Mouse (Mus musculus): Measurements from ENCODE around the gene Gbp6.
"Not testable (repeated sequence)": the region's sequence is repeated elsewhere in the genome, so short reads cannot be mapped to it uniquely, and the experiment has no call there.

Gbp6 gene

GRCm38 (mm10) chr5:105293226-105294165 lies at the start of gene Gbp6, which contains the start of gene Gm43302:
Gbp6 (minus strand) TSS chr5:105293698.
Gm43302 (minus strand) TSS chr5:105293695.
- not testable (repeated sequence) for DNase-seq (ENCODE audit: low spot score in 2 of 2)

GRCm38 (mm10) chr5:105341281-105341680 lies 47.8 kb upstream of the Gbp6 start:
- no peak for DNase-seq (ENCODE audit: low spot score in 2 of 2)

DNA sequence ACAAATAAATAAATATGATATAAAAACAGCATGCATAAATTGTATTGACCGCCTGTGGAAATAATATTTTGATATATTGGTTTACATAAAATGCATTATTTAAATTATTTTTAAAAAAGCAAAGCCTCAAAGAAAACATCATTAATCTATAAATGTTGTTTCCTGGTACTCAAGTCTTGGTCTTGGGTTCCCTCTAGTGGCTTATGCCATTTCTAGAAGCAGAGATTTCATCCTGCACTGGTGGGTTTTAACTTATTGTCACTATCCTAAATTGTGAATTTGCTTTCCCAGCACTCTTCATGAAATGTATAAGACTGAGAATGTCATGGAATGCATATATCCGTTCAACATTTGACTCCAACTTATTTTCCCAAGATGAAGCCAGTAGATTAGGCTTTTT lies 29.0 kb upstream of the Gbp6 start:
- DNase-seq (ENCODE audit: low spot score in 2 of 2), result peak in 1 of 2 experiments; percentile 10

GRCm38 (mm10) chr5:105310941-105311340 lies 17.4 kb upstream of the Gbp6 start:
- DNase-seq (ENCODE audit: low spot score in 2 of 2), result no peak

DNA sequence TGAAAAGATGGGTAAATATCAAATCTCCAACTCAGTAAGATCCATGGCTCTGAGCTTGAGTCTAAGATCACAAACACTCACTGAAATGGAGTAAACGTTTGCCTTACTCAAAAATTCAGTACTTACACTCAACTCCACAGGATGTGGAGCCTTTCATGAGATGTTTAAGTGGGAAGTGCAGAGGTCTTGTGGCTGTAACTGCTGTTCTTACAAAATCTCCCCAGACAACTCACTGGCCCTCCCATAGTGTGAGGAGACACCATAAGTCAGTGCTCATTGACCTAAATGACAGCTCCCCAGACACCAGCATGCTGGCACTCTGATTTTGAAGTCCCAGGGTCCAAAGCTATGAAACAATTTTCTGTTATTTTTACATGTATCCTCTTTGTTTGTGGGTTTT lies 15.7 kb upstream of the Gbp6 start:
- DNase-seq (ENCODE audit: low spot score in 2 of 2), result not testable (repeated sequence)

- DNase-seq (ENCODE audit: low spot score in 2 of 2), result not testable (repeated sequence)
Observed at GRCm38 (mm10) chr5:105306946-105307345, 13.4 kb upstream of the Gbp6 start.

DNA sequence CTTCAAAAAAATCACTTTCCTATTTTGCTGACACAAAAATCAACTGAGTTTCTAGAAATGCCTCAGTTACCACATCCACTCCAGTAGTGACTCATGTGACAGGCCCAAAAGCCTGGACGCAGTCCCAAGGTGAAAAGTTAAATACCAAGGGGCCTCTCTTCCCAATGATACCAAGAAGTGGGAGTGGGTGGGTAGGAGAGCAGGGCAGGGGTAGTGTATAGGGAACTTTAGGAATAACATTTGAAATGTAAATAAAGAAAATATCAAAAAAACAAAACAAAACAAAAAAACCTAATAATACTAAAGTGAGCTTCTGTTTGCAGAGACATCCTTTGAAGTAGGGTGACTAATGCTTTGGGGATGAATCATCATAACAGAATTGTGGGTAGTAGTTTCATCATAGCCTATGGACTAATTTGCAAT lies 12.7 kb upstream of the Gbp6 start:
- DNase-seq (ENCODE audit: low spot score in 2 of 2), result no peak

- not testable (repeated sequence) for DNase-seq (ENCODE audit: low spot score in 2 of 2)
Observed at GRCm38 (mm10) chr5:105305671-105306070, 12.2 kb upstream of the Gbp6 start.

DNA sequence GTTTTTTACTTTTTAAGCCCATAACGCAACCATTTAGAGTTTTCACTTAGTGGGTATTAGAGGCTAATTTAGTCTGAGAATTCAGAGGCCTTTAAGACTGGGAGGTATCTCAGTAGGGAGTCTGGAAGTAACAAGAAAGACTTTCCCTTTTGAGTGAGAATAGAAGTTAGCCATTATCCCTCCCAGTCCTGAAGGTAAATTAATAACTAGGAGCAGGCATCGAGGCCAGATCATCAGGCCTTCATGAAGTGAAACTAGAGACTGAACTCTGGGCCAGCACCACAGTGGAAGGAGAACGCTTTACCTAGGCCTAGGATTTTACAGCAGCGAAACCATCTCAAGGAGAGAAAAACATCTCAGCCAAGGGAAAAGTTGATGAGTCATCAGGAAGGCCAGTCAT lies 8.5 kb upstream of the Gbp6 start:
- no peak for DNase-seq (ENCODE audit: low spot score in 2 of 2)

DNA sequence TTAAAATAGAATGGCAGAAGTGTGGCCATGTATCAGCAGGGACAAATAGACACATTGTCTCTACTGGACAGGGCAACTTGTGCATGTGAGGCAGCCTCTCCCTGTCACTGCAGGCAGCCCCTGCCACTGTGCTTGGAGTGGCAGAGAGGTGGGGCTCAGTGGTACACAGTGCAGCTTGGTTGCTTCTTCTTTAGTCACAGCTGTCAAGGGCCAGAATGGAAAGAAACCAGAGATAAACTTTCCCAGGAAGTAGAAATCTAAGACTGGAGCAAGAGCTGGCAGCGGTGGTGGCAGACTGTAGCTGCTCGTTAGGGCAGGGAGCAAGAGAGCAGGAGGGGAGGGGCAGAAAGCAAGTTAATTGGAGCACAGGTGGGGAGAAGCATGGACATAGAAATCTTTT lies 8.0 kb upstream of the Gbp6 start:
- no peak for DNase-seq (ENCODE audit: low spot score in 2 of 2)

GRCm38 (mm10) chr5:105295746-105296145 lies 2.2 kb upstream of the Gbp6 start:
- no peak for DNase-seq (ENCODE audit: low spot score in 2 of 2)

GRCm38 (mm10) chr5:105292492-105292891 lies 1.0 kb downstream of the Gbp6 start:
- DNase-seq (ENCODE audit: low spot score in 2 of 2), result no peak

GRCm38 (mm10) chr5:105290921-105291320 lies 2.6 kb downstream of the Gbp6 start:
- DNase-seq (ENCODE audit: low spot score in 2 of 2), result not testable (repeated sequence)

- not testable (repeated sequence) for DNase-seq (ENCODE audit: low spot score in 2 of 2)
Observed at GRCm38 (mm10) chr5:105260673-105261072, 32.8 kb downstream of the Gbp6 start.

DNA sequence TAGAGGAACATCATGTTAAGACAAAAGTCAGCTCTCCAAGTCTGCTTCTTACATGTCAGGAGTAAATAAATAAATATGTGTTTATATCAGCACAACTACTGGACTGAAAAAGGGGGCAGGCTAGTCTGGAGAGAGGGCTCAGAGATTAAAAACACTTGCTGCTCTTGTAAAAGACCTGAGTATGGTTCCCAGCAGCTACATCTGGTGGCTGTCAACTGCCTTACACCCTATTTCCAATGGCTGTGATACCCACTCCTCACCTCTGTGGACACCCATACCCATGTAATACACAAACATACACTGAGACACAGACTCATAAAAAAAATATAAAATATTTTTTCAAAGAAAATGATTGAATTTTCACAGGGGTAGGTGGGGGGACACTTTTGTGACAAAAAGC lies 41.0 kb downstream of the Gbp6 start:
- DNase-seq (ENCODE audit: low spot score in 2 of 2), result no peak

- DNase-seq (ENCODE audit: low spot score in 2 of 2), result not testable (repeated sequence)
Observed at GRCm38 (mm10) chr5:105244741-105245140, 48.8 kb downstream of the Gbp6 start.

DNA sequence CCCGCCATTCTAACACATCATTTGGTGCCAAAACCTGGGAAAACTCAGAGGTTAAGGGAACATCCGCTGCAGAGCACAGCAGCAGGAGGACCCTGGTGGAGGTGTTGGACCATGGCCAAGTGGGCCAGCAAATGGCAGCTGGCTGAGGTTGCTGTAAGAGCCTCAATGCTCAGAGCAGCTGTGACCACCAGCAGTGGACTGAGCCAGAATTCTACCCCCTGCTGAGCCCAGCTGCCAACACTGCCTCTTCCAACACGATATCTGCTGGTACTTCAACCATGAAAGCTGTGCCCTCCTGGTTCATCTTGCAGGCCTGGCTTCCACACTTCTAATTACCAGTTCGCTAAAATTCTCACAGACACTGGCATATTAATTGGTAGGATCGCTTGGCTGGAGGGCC lies 52.5 kb downstream of the Gbp6 start:
- DNase-seq (ENCODE audit: low spot score in 2 of 2), result peak in 1 of 2 experiments; percentile 3

GRCm38 (mm10) chr5:105239483-105240047 lies 53.9 kb downstream of the Gbp6 start, which contains the start of gene Gbp10:
Gbp10 (minus strand) TSS chr5:105239533.
- not testable (repeated sequence) for DNase-seq (ENCODE audit: low spot score in 2 of 2)

GRCm38 (mm10) chr5:105238402-105238801 lies 55.1 kb downstream of the Gbp6 start:
- DNase-seq (ENCODE audit: low spot score in 2 of 2), result not testable (repeated sequence)

DNA sequence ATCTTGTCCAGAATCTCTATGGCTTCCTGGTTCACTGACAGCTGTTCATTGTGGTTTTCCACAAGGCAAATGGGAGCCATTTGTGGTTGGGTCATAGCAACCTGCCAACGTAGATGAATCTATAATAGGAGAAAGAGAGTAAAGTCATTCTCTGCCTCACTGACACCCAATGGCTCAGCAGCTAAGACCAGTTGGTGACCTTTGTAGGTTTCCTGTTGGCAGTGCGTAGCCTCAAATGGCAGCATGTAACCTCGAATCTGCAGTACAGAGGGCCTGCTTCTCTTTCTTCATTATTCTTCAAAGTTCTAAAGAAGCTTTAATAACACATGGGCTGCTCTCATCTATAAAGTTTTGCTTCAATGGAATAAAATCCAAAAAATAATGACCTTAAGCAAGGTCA lies 57.5 kb downstream of the Gbp6 start:
- DNase-seq (ENCODE audit: low spot score in 2 of 2), result not testable (repeated sequence)
